Mouse (Mus musculus): ENCODE data around the gene Ncaph. TPM values are rescaled to one million over a fixed set of nuclear protein-coding genes. Genes with fewer than 3 reads are reported as not detected.
"Not testable (repeated sequence)": the region's sequence is repeated elsewhere in the genome, so short reads cannot be mapped to it uniquely, and the experiment has no call there.

Ncaph gene
- polyA plus RNA-seq, 1 experiment from 2014 or later = 8.6 TPM

DNA sequence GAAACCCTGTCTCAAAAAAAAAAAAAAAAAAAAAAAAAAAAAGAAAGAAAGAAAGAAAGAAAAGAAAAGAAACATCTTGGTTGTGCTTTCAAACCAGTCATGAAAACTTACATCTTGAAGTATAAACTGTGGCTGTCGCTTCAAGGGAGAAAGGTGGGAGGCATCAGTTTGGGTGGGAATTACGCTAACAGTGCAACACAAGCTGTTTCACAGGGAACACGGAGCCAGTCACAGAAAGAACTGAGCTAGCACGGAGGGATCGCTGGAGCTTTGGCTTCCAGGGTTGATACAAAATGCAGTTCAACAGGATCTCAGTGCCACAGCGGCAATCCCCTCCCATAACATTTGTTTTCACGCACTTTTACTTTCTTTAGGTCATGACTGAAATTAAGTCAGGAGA is 6.3 kb upstream of the Ncaph start:
- Histone ChIP-seq H3K4me1 (ENCODE audit: control insufficient read depth, insufficient read depth, low read length) (no peaks in the 10 kb centered on the region), H3K4me2 (ENCODE audit: low read depth, low read length) (no peak overlapping the region), H3K27me3 (ENCODE audit: control insufficient read depth, insufficient read depth, low read length) (no peaks in the 10 kb centered on the region), H3K9ac (replicated peaks; ENCODE audit: low read depth, low read length) (no peak overlapping the region), H3K4me3 (ENCODE audit: low read depth, low read length) (no peak overlapping the region), H3K36me3 (ENCODE audit: control insufficient read depth, insufficient read depth, low read length) (no peaks in the 10 kb centered on the region), H3K9me3 (ENCODE audit: control insufficient read depth, low read length) (no peaks in the 10 kb centered on the region), H3K27ac (ENCODE audit: low read depth, low read length) (no peak overlapping the region)
- no peak for ATAC-seq (ENCODE audit: low read depth)
- 97% methylated on average over 7 of the region's 7 CpGs for WGBS

DNA sequence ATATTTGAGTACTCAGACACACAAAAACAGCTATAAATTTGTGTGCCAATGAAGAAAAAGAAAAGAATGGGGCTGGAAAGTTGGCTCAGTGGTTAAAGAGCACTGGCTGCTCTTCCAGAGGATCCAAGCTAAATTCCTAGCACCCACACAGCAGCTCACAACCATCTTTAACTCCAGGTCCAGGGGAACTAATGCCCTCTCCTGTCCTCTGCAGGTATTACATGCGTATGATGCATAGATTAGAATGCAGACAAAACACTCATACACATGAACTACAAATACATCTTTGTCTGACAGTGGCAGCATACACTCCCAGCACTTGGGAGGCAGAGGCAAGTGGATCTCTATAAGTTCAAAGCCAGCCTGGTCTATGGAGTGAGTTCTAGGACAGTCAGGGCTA is 5.9 kb upstream of the Ncaph start:
- Histone ChIP-seq H3K9ac (replicated peaks; ENCODE audit: low read depth, low read length) (no peak overlapping the region), H3K4me2 (ENCODE audit: low read depth, low read length) (no peak overlapping the region), H3K4me1 (ENCODE audit: control insufficient read depth, insufficient read depth, low read length) (no peaks in the 10 kb centered on the region; the same call in 1 of the 2 replicates), H3K4me3 (ENCODE audit: low read depth, low read length) (no peak overlapping the region), H3K36me3 (ENCODE audit: control insufficient read depth, insufficient read depth, low read length) (no peaks in the 10 kb centered on the region), H3K9me3 (ENCODE audit: control insufficient read depth, low read length) (no peaks in the 10 kb centered on the region), H3K27ac (ENCODE audit: low read depth, low read length) (no peak overlapping the region), H3K27me3 (ENCODE audit: control insufficient read depth, insufficient read depth, low read length) (no peaks in the 10 kb centered on the region)
- 100% methylated on average over 1 of the region's 1 CpGs for WGBS
- ATAC-seq (ENCODE audit: low read depth) = no peak

DNA sequence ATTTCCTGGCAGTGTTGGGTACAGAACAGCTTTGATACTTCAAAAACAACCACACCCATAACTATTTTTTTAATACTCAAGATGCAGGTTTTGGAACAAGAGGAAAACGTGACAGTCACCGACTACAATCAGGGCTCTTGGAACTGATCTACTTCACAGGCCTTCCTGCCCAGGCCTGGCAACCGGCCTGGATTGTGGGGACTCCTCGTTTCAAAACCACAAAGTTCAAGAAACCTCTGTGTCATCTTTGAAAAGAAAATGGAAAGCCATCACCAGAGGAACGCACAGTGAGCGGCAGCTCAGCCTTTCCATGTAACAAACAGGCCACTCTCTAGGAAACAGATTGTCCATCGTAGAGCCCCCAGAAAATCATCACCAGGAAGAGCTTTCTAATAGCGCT is 5.3 kb upstream of the Ncaph start:
- Histone ChIP-seq H3K9me3 (ENCODE audit: control insufficient read depth, low read length) (no peaks in the 10 kb centered on the region), H3K27ac (ENCODE audit: low read depth, low read length) (no peak overlapping the region), H3K4me1 (ENCODE audit: control insufficient read depth, insufficient read depth, low read length) (peaks cover 4% of the 10 kb centered on the region; the same call in 1 of the 2 replicates), H3K4me2 (ENCODE audit: low read depth, low read length) (no peak overlapping the region), H3K4me3 (ENCODE audit: low read depth, low read length) (no peak overlapping the region), H3K36me3 (ENCODE audit: control insufficient read depth, insufficient read depth, low read length) (no peaks in the 10 kb centered on the region), H3K9ac (replicated peaks; ENCODE audit: low read depth, low read length) (no peak overlapping the region), H3K27me3 (ENCODE audit: control insufficient read depth, insufficient read depth, low read length) (no peaks in the 10 kb centered on the region)
- WGBS = 93% methylated on average over 8 of the region's 8 CpGs
- ATAC-seq (ENCODE audit: low read depth) = no peak

DNA sequence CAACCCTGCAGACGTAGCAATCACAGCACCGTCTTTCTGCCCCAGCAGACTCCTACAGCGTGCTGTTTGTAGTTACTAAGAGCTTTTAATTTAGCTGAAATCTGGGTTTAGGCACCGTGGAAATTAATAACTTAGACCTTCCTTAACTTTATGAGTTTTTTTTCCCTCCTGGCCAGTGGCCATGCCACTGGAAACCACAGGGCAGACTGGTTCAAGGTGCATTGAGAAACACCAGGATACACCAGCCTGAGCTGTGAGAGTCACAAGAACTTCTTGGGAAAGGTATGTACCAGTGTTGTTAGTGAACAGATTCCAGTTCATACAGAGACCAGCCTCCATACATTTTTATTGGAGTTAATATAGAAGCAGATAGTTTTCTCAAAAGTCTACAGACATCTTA is 4.7 kb upstream of the Ncaph start:
- Histone ChIP-seq H3K36me3 (ENCODE audit: control insufficient read depth, insufficient read depth, low read length) (no peaks in the 10 kb centered on the region), H3K4me1 (ENCODE audit: control insufficient read depth, insufficient read depth, low read length) (peaks cover 5% of the 10 kb centered on the region; the same call in 1 of the 2 replicates), H3K9ac (replicated peaks; ENCODE audit: low read depth, low read length) (no peak overlapping the region), H3K4me3 (ENCODE audit: low read depth, low read length) (no peak overlapping the region), H3K9me3 (ENCODE audit: control insufficient read depth, low read length) (no peaks in the 10 kb centered on the region), H3K27me3 (ENCODE audit: control insufficient read depth, insufficient read depth, low read length) (no peaks in the 10 kb centered on the region), H3K4me2 (ENCODE audit: low read depth, low read length) (no peak overlapping the region), H3K27ac (ENCODE audit: low read depth, low read length) (no peak overlapping the region)
- ATAC-seq (ENCODE audit: low read depth) = no peak
- 92% methylated on average over 4 of the region's 4 CpGs for WGBS

DNA sequence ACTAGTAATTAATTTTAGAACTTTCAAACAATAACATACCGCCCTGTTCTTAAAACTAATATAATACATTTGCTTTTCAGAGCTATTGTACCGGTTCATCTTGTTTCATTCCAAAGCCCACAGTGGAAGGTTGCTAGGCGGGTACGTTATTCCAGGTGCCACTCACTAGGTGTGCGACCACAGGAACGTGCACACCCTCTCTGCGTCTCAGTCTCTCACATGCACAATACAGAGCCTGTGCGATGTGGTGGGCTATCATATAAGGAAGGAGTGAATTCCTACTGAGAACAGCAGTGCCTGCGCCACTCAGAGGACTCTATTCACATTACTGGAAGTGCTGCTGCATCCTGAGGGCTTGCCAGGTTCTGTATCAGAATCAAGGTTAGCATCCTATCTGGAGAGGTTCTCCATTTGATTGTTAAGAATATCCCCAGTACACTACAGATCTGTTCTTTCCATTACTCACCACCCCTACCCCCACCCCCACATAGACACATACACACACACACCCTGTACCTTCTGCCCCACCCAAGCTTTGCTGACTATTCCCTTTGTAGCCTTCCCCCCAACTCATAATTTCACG is 4.2 kb upstream of the Ncaph start:
- peaks cover 5% of the 10 kb centered on the region; the same call in 1 of the 2 replicates for H3K4me1 ChIP-seq (ENCODE audit: control insufficient read depth, insufficient read depth, low read length)
- 80% methylated on average over 10 of the region's 10 CpGs for WGBS
- no peak overlapping the region for H3K4me3 ChIP-seq (ENCODE audit: low read depth, low read length)
- H3K36me3 ChIP-seq (ENCODE audit: control insufficient read depth, insufficient read depth, low read length) = no peaks in the 10 kb centered on the region
- no peak overlapping the region for H3K9ac ChIP-seq (replicated peaks; ENCODE audit: low read depth, low read length)
- no peak overlapping the region for H3K27ac ChIP-seq (ENCODE audit: low read depth, low read length)
- ATAC-seq (ENCODE audit: low read depth) = no peak
- no peaks in the 10 kb centered on the region for H3K9me3 ChIP-seq (ENCODE audit: control insufficient read depth, low read length)
- no peaks in the 10 kb centered on the region for H3K27me3 ChIP-seq (ENCODE audit: control insufficient read depth, insufficient read depth, low read length)
- H3K4me2 ChIP-seq (ENCODE audit: low read depth, low read length) = no peak overlapping the region

DNA sequence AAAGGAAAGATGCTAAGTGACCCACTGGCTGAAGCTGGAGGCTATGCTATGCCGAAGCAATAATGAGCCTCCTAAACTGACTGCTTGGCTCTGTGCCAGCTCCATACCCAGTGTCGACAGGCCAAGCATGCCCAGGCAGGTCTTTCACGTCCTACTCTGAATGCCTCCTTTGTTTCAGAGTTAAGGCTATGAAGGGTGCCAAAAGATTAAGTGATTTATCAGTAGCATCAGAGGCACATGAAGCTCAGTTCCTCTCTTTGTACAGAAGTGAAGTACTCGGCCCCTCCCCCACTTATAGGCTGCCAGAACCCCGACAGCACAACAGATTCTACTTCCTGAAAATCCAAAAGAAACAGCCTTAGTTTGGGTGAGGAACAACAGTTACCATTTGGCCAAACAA is 3.2 kb upstream of the Ncaph start:
- peaks cover 5% of the 10 kb centered on the region; the same call in 1 of the 2 replicates for H3K4me1 ChIP-seq (ENCODE audit: control insufficient read depth, insufficient read depth, low read length)
- H3K27me3 ChIP-seq (ENCODE audit: control insufficient read depth, insufficient read depth, low read length) = no peaks in the 10 kb centered on the region
- no peak overlapping the region for H3K4me3 ChIP-seq (ENCODE audit: low read depth, low read length)
- no peaks in the 10 kb centered on the region for H3K36me3 ChIP-seq (ENCODE audit: control insufficient read depth, insufficient read depth, low read length)
- H3K9ac ChIP-seq (replicated peaks; ENCODE audit: low read depth, low read length) = no peak overlapping the region
- no peak overlapping the region for H3K4me2 ChIP-seq (ENCODE audit: low read depth, low read length)
- ATAC-seq (ENCODE audit: low read depth) = peak; percentile 70; the same call in 1 of the 2 replicates
- 5% methylated on average over 5 of the region's 5 CpGs for WGBS
- H3K27ac ChIP-seq (ENCODE audit: low read depth, low read length) = peak overlapping the region; percentile 44
- H3K9me3 ChIP-seq (ENCODE audit: control insufficient read depth, low read length) = no peaks in the 10 kb centered on the region

DNA sequence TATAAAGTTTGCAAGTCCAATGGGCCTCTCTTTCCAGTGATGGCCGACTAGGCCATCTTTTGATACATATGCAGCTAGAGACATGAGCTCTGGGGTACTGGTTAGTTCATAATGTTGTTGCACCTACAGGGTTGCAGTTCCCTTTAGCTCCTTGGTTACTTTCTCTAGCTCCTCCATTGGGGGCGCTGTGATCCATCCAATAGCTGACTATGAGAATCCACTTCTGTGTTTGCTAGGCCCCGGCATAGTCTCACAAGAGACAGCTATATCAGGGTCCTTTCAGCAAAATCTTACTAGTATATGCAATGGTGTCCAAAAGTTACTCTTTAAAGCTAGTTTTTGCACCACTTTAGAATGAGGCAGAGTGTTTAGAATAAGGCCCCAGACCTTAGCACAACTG is 1.5 kb upstream of the Ncaph start:
- ATAC-seq (ENCODE audit: low read depth); H3K27me3 ChIP-seq (ENCODE audit: control insufficient read depth, insufficient read depth, low read length); H3K9ac ChIP-seq (replicated peaks; ENCODE audit: low read depth, low read length); H3K36me3 ChIP-seq (ENCODE audit: control insufficient read depth, insufficient read depth, low read length); H3K27ac ChIP-seq (ENCODE audit: low read depth, low read length); H3K4me2 ChIP-seq (ENCODE audit: low read depth, low read length); H3K4me3 ChIP-seq (ENCODE audit: low read depth, low read length); H3K4me1 ChIP-seq (ENCODE audit: control insufficient read depth, insufficient read depth, low read length); H3K9me3 ChIP-seq (ENCODE audit: control insufficient read depth, low read length): not testable (repeated sequence)
- WGBS = 44% methylated on average over 2 of the region's 3 CpGs

DNA sequence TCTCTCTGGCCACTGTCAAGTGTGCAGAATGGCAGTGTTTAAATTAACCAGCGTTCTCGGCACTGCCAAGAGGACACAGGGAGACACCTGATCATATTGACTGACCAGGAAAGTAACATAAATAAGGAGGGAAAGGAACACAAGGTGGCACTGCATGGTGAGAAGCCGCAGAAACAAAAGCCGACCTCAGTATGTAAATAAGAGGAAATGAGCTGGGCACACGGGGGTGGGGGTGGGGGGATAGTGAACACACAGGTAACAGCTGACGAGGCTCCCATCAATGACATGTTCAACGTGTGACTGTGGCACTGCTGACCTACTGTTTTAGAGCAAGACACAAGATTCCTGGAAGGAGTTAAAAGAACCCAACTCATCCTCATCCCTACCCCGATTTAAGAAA is 2.4 kb downstream of the Ncaph start:
- ATAC-seq (ENCODE audit: low read depth) = no peak

DNA sequence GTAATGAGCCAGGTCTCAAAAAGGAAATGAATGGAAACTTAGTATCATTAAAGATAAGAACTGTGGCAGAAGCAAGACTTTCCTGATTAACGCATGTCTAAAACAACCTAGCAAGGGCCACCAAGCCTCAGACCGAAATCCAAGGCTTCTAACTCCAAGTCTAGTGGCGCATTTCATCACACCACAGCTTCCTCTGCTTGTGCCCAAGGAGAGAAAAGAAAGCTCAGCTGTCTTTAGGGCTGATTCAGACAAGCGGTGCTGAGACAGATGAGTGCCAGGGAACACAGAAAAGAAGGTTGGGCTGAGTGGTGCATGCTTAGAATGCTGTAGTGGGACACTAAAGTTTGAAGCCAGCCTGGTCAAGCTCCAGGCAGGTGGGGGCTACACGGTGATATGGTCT is 4.8 kb downstream of the Ncaph start:
- Histone ChIP-seq H3K9me3 (ENCODE audit: control insufficient read depth, low read length) (no peaks in the 10 kb centered on the region), H3K4me1 (ENCODE audit: control insufficient read depth, insufficient read depth, low read length) (no peaks in the 10 kb centered on the region; the same call in 1 of the 2 replicates), H3K27me3 (ENCODE audit: control insufficient read depth, insufficient read depth, low read length) (no peaks in the 10 kb centered on the region), H3K4me3 (ENCODE audit: low read depth, low read length) (no peak overlapping the region), H3K9ac (replicated peaks; ENCODE audit: low read depth, low read length) (no peak overlapping the region), H3K36me3 (ENCODE audit: control insufficient read depth, insufficient read depth, low read length) (peaks cover 8% of the 10 kb centered on the region; the same call in 1 of the 2 replicates), H3K27ac (ENCODE audit: low read depth, low read length) (no peak overlapping the region), H3K4me2 (ENCODE audit: low read depth, low read length) (no peak overlapping the region)
- ATAC-seq (ENCODE audit: low read depth) = no peak
- WGBS = 83% methylated on average over 5 of the region's 5 CpGs

More for the DNA sequence above, 2.4 kb downstream of the Ncaph start:
- Histone ChIP-seq H3K9ac (replicated peaks; ENCODE audit: low read depth, low read length) (no peak overlapping the region), H3K4me2 (ENCODE audit: low read depth, low read length) (no peak overlapping the region), H3K36me3 (ENCODE audit: control insufficient read depth, insufficient read depth, low read length) (no peaks in the 10 kb centered on the region), H3K4me1 (ENCODE audit: control insufficient read depth, insufficient read depth, low read length) (peaks cover 5% of the 10 kb centered on the region; the same call in 1 of the 2 replicates), H3K27ac (ENCODE audit: low read depth, low read length) (no peak overlapping the region), H3K4me3 (ENCODE audit: low read depth, low read length) (no peak overlapping the region), H3K9me3 (ENCODE audit: control insufficient read depth, low read length) (no peaks in the 10 kb centered on the region), H3K27me3 (ENCODE audit: control insufficient read depth, insufficient read depth, low read length) (no peaks in the 10 kb centered on the region)
- WGBS = 77% methylated on average over 8 of the region's 8 CpGs

Data from neural tube, embryonic 14.5 days (tissue).